Mouse (Mus musculus) bone marrow macrophage, adult 2 months (primary cell): Measurements from ENCODE around the gene Gm13889.

ENCODE experiments used
- CTCF ChIP-seq: IDR thresholded peaks from 2 replicates; pipeline ENCODE4 v1.5.1; 2012; ENCODE audit warnings: low read depth, mild to moderate bottlenecking, low read length, moderate library complexity
- POLR2A ChIP-seq: IDR thresholded peaks from 2 replicates; pipeline ENCODE4 v1.6.1; 2012; ENCODE audit warnings: mild to moderate bottlenecking, low read depth, low read length, borderline replicate concordance

- TF ChIP-seq CTCF, result no peak
- no peak for TF ChIP-seq POLR2A
Measured at GRCm38 (mm10) chr2:93996254-93996653, 39.3 kb upstream of the Gm13889 start, which contains the start of gene Gm27027.
